Mouse (Mus musculus): ENCODE results near the gene Wnt7a.

DNA sequence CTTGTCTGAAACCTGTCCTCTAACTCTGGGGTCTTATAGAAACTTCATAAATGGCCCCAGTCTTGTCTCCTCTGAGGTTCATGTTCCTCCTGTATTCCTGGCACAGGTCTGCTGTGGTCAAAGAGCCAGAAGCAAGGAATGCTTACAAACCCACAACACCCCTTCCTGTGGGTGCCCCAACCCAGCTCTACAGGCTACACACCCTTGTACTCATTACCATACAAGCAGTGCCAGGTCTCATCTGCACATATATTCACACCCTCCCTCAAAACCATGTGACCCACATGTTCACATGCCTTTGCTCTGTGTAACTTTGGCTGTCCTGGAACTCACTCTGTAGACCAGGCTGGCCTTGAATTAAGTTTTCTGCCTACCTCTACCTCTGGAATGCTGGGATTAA is 38.2 kb downstream of the Wnt7a start:
- TF ChIP-seq CTCF (conservative IDR thresholded peaks at IDR 0.05; ENCODE audit: low read length) (no peak), NANOG (IDR thresholded peaks at IDR 0.05; ENCODE audit: borderline replicate concordance, low read length) (no peak)
